Mouse (Mus musculus): Measurements from ENCODE around the gene Gpat3. TPM values are rescaled to one million over a fixed set of nuclear protein-coding genes. Genes with fewer than 3 reads are reported as not detected.

Gpat3 gene
- polyA plus RNA-seq (2012; rRNA removed): 1.9 and 2.7 TPM in 2 replicates
- polyA plus RNA-seq (2014; fragmentation: Nextera tagmentation; extraction: Ambion mirVana): 1.1 and 2.0 TPM in 2 replicates

DNA sequence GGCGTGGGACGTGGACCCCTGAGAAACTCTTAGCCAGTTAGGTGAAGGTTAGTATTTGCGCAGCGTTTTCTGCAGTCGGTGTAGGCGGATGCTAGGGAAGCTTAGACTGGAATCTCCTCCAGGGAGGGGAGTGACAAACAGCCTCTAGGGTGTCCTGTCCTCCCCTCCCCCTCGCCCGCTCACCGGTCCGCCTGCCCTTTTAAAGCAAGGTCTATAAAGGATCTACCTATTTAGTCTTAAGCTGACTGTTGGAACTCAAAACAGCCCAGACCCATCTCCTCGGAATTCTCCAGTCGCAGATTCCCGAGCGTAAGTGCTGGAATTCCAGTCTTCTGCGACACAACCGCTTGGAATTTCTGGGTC is at the start of gene Gpat3:
Gpat3 (plus strand) TSS at position 229 of the 363 bp plus-strand sequence.
- H3K4me2 ChIP-seq (replicated peaks; ENCODE audit: low read depth, low read length, severe bottlenecking): peak within 1 kb of the TSS; percentile 93
- peaks cover 7% of the 10 kb centered on the region for H3K4me1 ChIP-seq (ENCODE audit: control insufficient read depth, insufficient read depth, low read length)
- 0% methylated on average over 16 of the region's 16 CpGs for WGBS
- H3K9me3 ChIP-seq (ENCODE audit: control insufficient read depth, low read length): 0 out of 2 replicates have a peak, but pooled peaks cover 4% of the 10 kb centered on the region
- peak within 1 kb of the TSS; percentile 58 for H3K4me3 ChIP-seq (replicated peaks; ENCODE audit: low read length)
- 0 out of 2 replicates have a peak within 1 kb of the TSS, but pooled peaks have one; percentile 0 for H3K27ac ChIP-seq (replicated peaks; ENCODE audit: low read depth, low read length)
- DNase-seq (ENCODE audit: low spot score) (no peak), ATAC-seq (ENCODE audit: low FRiP score, low read depth) (no peak)
- peak within 1 kb of the TSS; percentile 60 for H3K9ac ChIP-seq (ENCODE audit: low read depth, low read length, severe bottlenecking)
- H3K36me3 ChIP-seq (ENCODE audit: control insufficient read depth, insufficient read depth, low read length): no peaks in the 10 kb centered on the region
- TF ChIP-seq POLR2A (IDR thresholded peaks at IDR 0.05; ENCODE audit: borderline replicate concordance, extremely low read depth, insufficient read depth, insufficient read length): no peak
- peaks cover 13% of the 10 kb centered on the region; the same call in 1 of the 2 replicates for H3K27me3 ChIP-seq (ENCODE audit: control insufficient read depth, insufficient read depth, low read length)

- H3K9me3 ChIP-seq (ENCODE audit: control insufficient read depth, low read length): no peaks in the 10 kb centered on the region
- no peaks in the 10 kb centered on the region for H3K27me3 ChIP-seq (ENCODE audit: control insufficient read depth, insufficient read depth, low read length)
- H3K4me3 ChIP-seq (replicated peaks; ENCODE audit: low read length): peak within 1 kb of the TSS; percentile 62
- under 1% methylated on average over 66 of the region's 67 CpGs for WGBS
- peaks cover 22% of the 10 kb centered on the region for H3K36me3 ChIP-seq (ENCODE audit: control insufficient read depth, insufficient read depth, low read length)
- DNase-seq (ENCODE audit: low spot score): peak; percentile 91
- H3K4me1 ChIP-seq (ENCODE audit: control insufficient read depth, insufficient read depth, low read length): peaks cover 9% of the 10 kb centered on the region
- no peak within 1 kb of the TSS for H3K27ac ChIP-seq (replicated peaks; ENCODE audit: low read depth, low read length)
- peak within 1 kb of the TSS; percentile 72 for H3K9ac ChIP-seq (ENCODE audit: low read depth, low read length, severe bottlenecking)
- TF ChIP-seq POLR2A (IDR thresholded peaks at IDR 0.05; ENCODE audit: borderline replicate concordance, extremely low read depth, insufficient read depth, insufficient read length): peak; percentile 22; the same call in 1 of the 2 replicates
- H3K4me2 ChIP-seq (replicated peaks; ENCODE audit: low read depth, low read length, severe bottlenecking): peak within 1 kb of the TSS; percentile 95
- ATAC-seq (ENCODE audit: low FRiP score, low read depth): peak; percentile 99
These were observed 47.2 kb upstream of the Gpat3 start, which contains the start of the genes Helq and Mrps18c for GRCm38 (mm10) chr5:100798165-100798860. Gene Helq (minus strand): TSS chr5:100798598. Gene Mrps18c (plus strand): TSS chr5:100798627.

GRCm38 (mm10) chr5:100818341-100818740 is 27.2 kb upstream of the Gpat3 start:
- Histone ChIP-seq H3K27me3 (ENCODE audit: control insufficient read depth, insufficient read depth, low read length) (no peaks in the 10 kb centered on the region), H3K4me3 (replicated peaks; ENCODE audit: low read length) (no peak overlapping the region), H3K36me3 (ENCODE audit: control insufficient read depth, insufficient read depth, low read length) (peaks cover 20% of the 10 kb centered on the region), H3K4me2 (replicated peaks; ENCODE audit: low read depth, low read length, severe bottlenecking) (no peak overlapping the region), H3K9me3 (ENCODE audit: control insufficient read depth, low read length) (no peaks in the 10 kb centered on the region), H3K9ac (ENCODE audit: low read depth, low read length, severe bottlenecking) (no peak overlapping the region), H3K27ac (replicated peaks; ENCODE audit: low read depth, low read length) (no peak overlapping the region), H3K4me1 (ENCODE audit: control insufficient read depth, insufficient read depth, low read length) (0 out of 2 replicates have a peak, but pooled peaks cover 5% of the 10 kb centered on the region)
- ATAC-seq (ENCODE audit: low FRiP score, low read depth) (no peak), DNase-seq (ENCODE audit: low spot score) (no peak)
- TF ChIP-seq POLR2A (IDR thresholded peaks at IDR 0.05; ENCODE audit: borderline replicate concordance, extremely low read depth, insufficient read depth, insufficient read length): no peak
- WGBS: 87% methylated on average over 4 of the region's 4 CpGs

GRCm38 (mm10) chr5:100819568-100820480 is 25.7 kb upstream of the Gpat3 start:
- no peak for DNase-seq (ENCODE audit: low spot score)
- 32% methylated on average over 16 of the region's 16 CpGs for WGBS
- peaks cover 16% of the 10 kb centered on the region for H3K36me3 ChIP-seq (ENCODE audit: control insufficient read depth, insufficient read depth, low read length)
- no peaks in the 10 kb centered on the region for H3K27me3 ChIP-seq (ENCODE audit: control insufficient read depth, insufficient read depth, low read length)
- 0 out of 2 replicates have a peak, but pooled peaks cover 5% of the 10 kb centered on the region for H3K4me1 ChIP-seq (ENCODE audit: control insufficient read depth, insufficient read depth, low read length)
- peak overlapping the region; percentile 80 for H3K4me2 ChIP-seq (replicated peaks; ENCODE audit: low read depth, low read length, severe bottlenecking)
- peak overlapping the region; percentile 98 for H3K9ac ChIP-seq (ENCODE audit: low read depth, low read length, severe bottlenecking)
- peak overlapping the region; percentile 91 for H3K27ac ChIP-seq (replicated peaks; ENCODE audit: low read depth, low read length)
- H3K9me3 ChIP-seq (ENCODE audit: control insufficient read depth, low read length): no peaks in the 10 kb centered on the region
- H3K4me3 ChIP-seq (replicated peaks; ENCODE audit: low read length): peak overlapping the region; percentile 88
- no peak for TF ChIP-seq POLR2A (IDR thresholded peaks at IDR 0.05; ENCODE audit: borderline replicate concordance, extremely low read depth, insufficient read depth, insufficient read length)
- no peak for ATAC-seq (ENCODE audit: low FRiP score, low read depth)

Measured in limb, embryonic 14.5 days (tissue).